Mouse (Mus musculus) C2C12 (cell line): Measurements from ENCODE around the gene Osbpl9. TPM values are rescaled to one million over a fixed set of nuclear protein-coding genes. Genes with fewer than 3 reads are reported as not detected.

ENCODE experiments used
- H3K27me3 ChIP-seq: one replicate; pipeline ENCODE4 v1.6.1; 2011; ENCODE audit not compliant: control insufficient read depth, insufficient read depth, insufficient read length
- H3K36me3 ChIP-seq: one replicate; pipeline ENCODE4 v1.6.1; 2011; ENCODE audit not compliant: control insufficient read depth, insufficient read depth
- H3K4me3 ChIP-seq: one replicate; pipeline ENCODE4 v1.5.1; 2011; ENCODE audit warnings: mild to moderate bottlenecking, control low read depth; ENCODE audit not compliant: poor library complexity, insufficient read depth, severe bottlenecking
- H3K79me2 ChIP-seq: one replicate; pipeline ENCODE4 v1.6.1; 2011; ENCODE audit not compliant: control insufficient read depth, insufficient read depth
- H3K79me3 ChIP-seq: one replicate; pipeline ENCODE4 v1.6.1; 2011; ENCODE audit warnings: low read depth, control low read depth
- H3ac ChIP-seq: one replicate; pipeline ENCODE3; 2011; ENCODE audit warnings: low read depth; ENCODE audit not compliant: control insufficient read depth, insufficient read length
- CEBPB ChIP-seq: IDR thresholded peaks from one replicate; pipeline ENCODE4 v1.6.1; 2011; ENCODE audit warnings: low read depth, mild to moderate bottlenecking, control low read depth, moderate library complexity
- CTCF ChIP-seq: IDR thresholded peaks from one replicate; pipeline ENCODE4 v1.5.1; 2011; ENCODE audit not compliant: control insufficient read depth, insufficient read depth, insufficient read length
- FOSL1 ChIP-seq: IDR thresholded peaks from one replicate; pipeline ENCODE4 v1.8.0; 2011; ENCODE audit warnings: mild to moderate bottlenecking, low read length; ENCODE audit not compliant: poor library complexity, insufficient read depth, severe bottlenecking
- MAX ChIP-seq: IDR thresholded peaks from one replicate; pipeline ENCODE4 v1.6.1; 2011; ENCODE audit warnings: mild to moderate bottlenecking, control low read depth
- MYOD1 ChIP-seq: IDR thresholded peaks from one replicate; pipeline ENCODE4 v1.6.1; 2011; ENCODE audit warnings: low read depth; ENCODE audit not compliant: control insufficient read depth, insufficient read length
- MYOG ChIP-seq: IDR thresholded peaks from one replicate; pipeline ENCODE4 v1.6.1; 2011; ENCODE audit not compliant: control insufficient read depth, insufficient read length; ENCODE audit errors: extremely low read depth
- USF1 ChIP-seq: IDR thresholded peaks from one replicate; pipeline ENCODE4 v1.6.1; 2011; ENCODE audit warnings: low read depth, mild to moderate bottlenecking, control low read depth, moderate library complexity
- microRNA-seq: library from miRNA; unstranded; fragments of <30 nt; microRNA quantifications from one replicate; pipeline ENCODE4, GENCODE M21; 2019; ENCODE audit warnings: borderline microRNAs expressed
- polyA plus RNA-seq: library from polyadenylated mRNA; unstranded; fragments of >200 nt; fragmentation: generic; extraction: Trizol; gene quantifications from one replicate; pipeline ENCODE4 v1.2.1, GENCODE M21; 2012; ENCODE audit warnings: missing spikeins

The Osbpl9 gene
- polyA plus RNA-seq, 1 experiment: 27.2 TPM

- Histone ChIP-seq H3K36me3 (peaks cover 45% of the 10 kb centered on the region), H3K79me3 (peaks cover 1% of the 10 kb centered on the region), H3ac (no peak overlapping the region), H3K79me2 (no peaks in the 10 kb centered on the region), H3K27me3 (no peaks in the 10 kb centered on the region), H3K4me3 (no peak overlapping the region)
- no peak for TF ChIP-seq USF1
- no peak for TF ChIP-seq MYOG
- TF ChIP-seq CTCF: no peak
- TF ChIP-seq CEBPB: no peak
- no peak for TF ChIP-seq FOSL1
- no peak for TF ChIP-seq MYOD1
- no peak for TF ChIP-seq MAX
Measured at GRCm38 (mm10) chr4:109017441-109017840, 184.6 kb downstream of the Osbpl9 start.

GRCm38 (mm10) chr4:109014091-109014490 is 188.0 kb downstream of the Osbpl9 start:
- TF ChIP-seq CTCF (no peak), MYOG (no peak), MAX (no peak), USF1 (no peak), CEBPB (no peak), MYOD1 (no peak), FOSL1 (no peak)
- peaks cover 27% of the 10 kb centered on the region for H3K79me2 ChIP-seq
- no peaks in the 10 kb centered on the region for H3K27me3 ChIP-seq
- no peak overlapping the region for H3ac ChIP-seq
- H3K79me3 ChIP-seq: peaks cover 16% of the 10 kb centered on the region
- no peak overlapping the region for H3K4me3 ChIP-seq
- peaks cover 29% of the 10 kb centered on the region for H3K36me3 ChIP-seq

Small RNA genes lying within 50 kb of the gene (microRNA-seq; reads per million reads assigned to microRNA genes)
- not detected for gene Mir761

Other genes starting within 250 kb of the Osbpl9 start
- 30.7 TPM for gene Nrd1, start 201.6 kb downstream of the Osbpl9 start, polyA plus RNA-seq
- 0.04 TPM for gene Calr4, start 32.2 kb upstream of the Osbpl9 start, polyA plus RNA-seq
- 13.1 TPM for gene Eps15, start 78.0 kb upstream of the Osbpl9 start, polyA plus RNA-seq
- 0.42 TPM for gene Ttc39a, start 204.4 kb upstream of the Osbpl9 start, polyA plus RNA-seq